Mouse (Mus musculus): ENCODE results near the gene Adh4. TPM values are rescaled to one million over a fixed set of nuclear protein-coding genes. Genes with fewer than 3 reads are reported as not detected.
"Not testable (repeated sequence)": the region's sequence is repeated elsewhere in the genome, so short reads cannot be mapped to it uniquely, and the experiment has no call there.

The Adh4 gene
- polyA plus RNA-seq (2016; fragmentation: Nextera tagmentation; extraction: Ambion mirVana), result not detected in 2 replicates

GRCm38 (mm10) chr3:138415121-138415690, at the start of gene Adh4:
Gene Adh4, plus strand, starts transcription at chr3:138415466.
- no peaks in the 10 kb centered on the region for H3K27me3 ChIP-seq (ENCODE audit: low read depth, poor library complexity, severe bottlenecking)
- no peaks in the 10 kb centered on the region for H3K4me1 ChIP-seq
- 84% methylated on average over 6 of the region's 6 CpGs for WGBS
- no peaks in the 10 kb centered on the region for H3K9me3 ChIP-seq (replicated peaks)
- no peaks in the 10 kb centered on the region for H3K36me3 ChIP-seq
- no peak for DNase-seq (ENCODE audit: low spot score)
- H3K27ac ChIP-seq, result no peak within 1 kb of the TSS
- no peak within 1 kb of the TSS for H3K4me3 ChIP-seq

- H3K4me1 ChIP-seq, result no peaks in the 10 kb centered on the region
- no peaks in the 10 kb centered on the region for H3K27me3 ChIP-seq (ENCODE audit: low read depth, poor library complexity, severe bottlenecking)
- H3K9me3 ChIP-seq (replicated peaks), result no peaks in the 10 kb centered on the region
- H3K4me3 ChIP-seq, result no peak overlapping the region
- H3K36me3 ChIP-seq, result no peaks in the 10 kb centered on the region
- H3K27ac ChIP-seq, result no peak overlapping the region
- WGBS, result 81% methylated on average over 2 of the region's 2 CpGs
- no peak for DNase-seq (ENCODE audit: low spot score)
These were observed 49.1 kb upstream of the Adh4 start for GRCm38 (mm10) chr3:138366181-138366580.

- Histone ChIP-seq H3K4me3 (no peak overlapping the region), H3K9me3 (replicated peaks) (no peaks in the 10 kb centered on the region), H3K36me3 (no peaks in the 10 kb centered on the region), H3K27ac (no peak overlapping the region), H3K27me3 (ENCODE audit: low read depth, poor library complexity, severe bottlenecking) (no peaks in the 10 kb centered on the region), H3K4me1 (no peaks in the 10 kb centered on the region)
- WGBS, result 87% methylated on average over 1 of the region's 1 CpGs
- DNase-seq (ENCODE audit: low spot score), result no peak
These were observed 45.7 kb upstream of the Adh4 start for GRCm38 (mm10) chr3:138369546-138369945.

GRCm38 (mm10) chr3:138370289-138370688, 45.0 kb upstream of the Adh4 start:
- H3K27ac ChIP-seq; H3K27me3 ChIP-seq (ENCODE audit: low read depth, poor library complexity, severe bottlenecking); H3K36me3 ChIP-seq; DNase-seq (ENCODE audit: low spot score); H3K4me1 ChIP-seq; H3K9me3 ChIP-seq (replicated peaks); H3K4me3 ChIP-seq: not testable (repeated sequence)
- WGBS, result 72% methylated on average over 4 of the region's 4 CpGs

GRCm38 (mm10) chr3:138373920-138374319, 41.3 kb upstream of the Adh4 start:
- Histone ChIP-seq H3K9me3 (replicated peaks) (no peaks in the 10 kb centered on the region), H3K27me3 (ENCODE audit: low read depth, poor library complexity, severe bottlenecking) (no peaks in the 10 kb centered on the region), H3K27ac (no peak overlapping the region), H3K36me3 (no peaks in the 10 kb centered on the region), H3K4me1 (no peaks in the 10 kb centered on the region), H3K4me3 (no peak overlapping the region)
- 84% methylated on average over 4 of the region's 4 CpGs for WGBS
- no peak for DNase-seq (ENCODE audit: low spot score)

- Histone ChIP-seq H3K4me1 (no peaks in the 10 kb centered on the region), H3K27ac (no peak overlapping the region), H3K27me3 (ENCODE audit: low read depth, poor library complexity, severe bottlenecking) (no peaks in the 10 kb centered on the region), H3K36me3 (no peaks in the 10 kb centered on the region), H3K4me3 (no peak overlapping the region), H3K9me3 (replicated peaks) (no peaks in the 10 kb centered on the region)
- no peak for DNase-seq (ENCODE audit: low spot score)
- WGBS, result 75% methylated on average over 2 of the region's 2 CpGs
These were observed 40.1 kb upstream of the Adh4 start for GRCm38 (mm10) chr3:138375148-138375547.

GRCm38 (mm10) chr3:138381133-138381532, 34.1 kb upstream of the Adh4 start:
- H3K27ac ChIP-seq, result no peak overlapping the region
- H3K4me3 ChIP-seq, result no peak overlapping the region
- peak; percentile 37 for DNase-seq (ENCODE audit: low spot score)
- no peaks in the 10 kb centered on the region for H3K36me3 ChIP-seq
- 18% methylated on average over 3 of the region's 3 CpGs for WGBS
- H3K27me3 ChIP-seq (ENCODE audit: low read depth, poor library complexity, severe bottlenecking), result no peaks in the 10 kb centered on the region
- peaks cover 5% of the 10 kb centered on the region; the same call in 1 of the 2 replicates for H3K4me1 ChIP-seq
- no peaks in the 10 kb centered on the region for H3K9me3 ChIP-seq (replicated peaks)

GRCm38 (mm10) chr3:138387155-138387554, 28.1 kb upstream of the Adh4 start:
- no peaks in the 10 kb centered on the region for H3K27me3 ChIP-seq (ENCODE audit: low read depth, poor library complexity, severe bottlenecking)
- no peak for DNase-seq (ENCODE audit: low spot score)
- no peaks in the 10 kb centered on the region for H3K36me3 ChIP-seq
- 92% methylated on average over 6 of the region's 6 CpGs for WGBS
- no peaks in the 10 kb centered on the region for H3K4me1 ChIP-seq
- H3K4me3 ChIP-seq, result no peak overlapping the region
- no peak overlapping the region for H3K27ac ChIP-seq
- no peaks in the 10 kb centered on the region for H3K9me3 ChIP-seq (replicated peaks)

GRCm38 (mm10) chr3:138404872-138405271, 10.4 kb upstream of the Adh4 start:
- no peaks in the 10 kb centered on the region for H3K9me3 ChIP-seq (replicated peaks)

GRCm38 (mm10) chr3:138405341-138405740, 9.9 kb upstream of the Adh4 start:
- WGBS, result 52% methylated on average over 3 of the region's 3 CpGs
- no peak overlapping the region for H3K27ac ChIP-seq
- no peaks in the 10 kb centered on the region for H3K4me1 ChIP-seq
- H3K9me3 ChIP-seq (replicated peaks), result no peaks in the 10 kb centered on the region
- no peaks in the 10 kb centered on the region for H3K27me3 ChIP-seq (ENCODE audit: low read depth, poor library complexity, severe bottlenecking)
- no peak for DNase-seq (ENCODE audit: low spot score)
- H3K36me3 ChIP-seq, result no peaks in the 10 kb centered on the region
- H3K4me3 ChIP-seq, result no peak overlapping the region

More at GRCm38 (mm10) chr3:138404872-138405271, 10.4 kb upstream of the Adh4 start:
- 88% methylated on average over 3 of the region's 3 CpGs for WGBS
- Histone ChIP-seq H3K4me1 (no peaks in the 10 kb centered on the region), H3K27ac (no peak overlapping the region), H3K27me3 (ENCODE audit: low read depth, poor library complexity, severe bottlenecking) (no peaks in the 10 kb centered on the region), H3K4me3 (no peak overlapping the region), H3K36me3 (no peaks in the 10 kb centered on the region)
- no peak for DNase-seq (ENCODE audit: low spot score)

- Histone ChIP-seq H3K36me3 (no peaks in the 10 kb centered on the region), H3K4me3 (no peak overlapping the region), H3K27ac (no peak overlapping the region), H3K9me3 (replicated peaks) (no peaks in the 10 kb centered on the region), H3K4me1 (no peaks in the 10 kb centered on the region), H3K27me3 (ENCODE audit: low read depth, poor library complexity, severe bottlenecking) (no peaks in the 10 kb centered on the region)
- DNase-seq (ENCODE audit: low spot score), result no peak
- WGBS, result 88% methylated on average over 7 of the region's 7 CpGs
These were observed 9.4 kb upstream of the Adh4 start for GRCm38 (mm10) chr3:138405840-138406239.

- no peaks in the 10 kb centered on the region for H3K36me3 ChIP-seq
- no peak for DNase-seq (ENCODE audit: low spot score)
- H3K27ac ChIP-seq, result no peak overlapping the region
- H3K9me3 ChIP-seq (replicated peaks), result no peaks in the 10 kb centered on the region
- H3K4me3 ChIP-seq, result no peak overlapping the region
- no peaks in the 10 kb centered on the region for H3K4me1 ChIP-seq
- no peaks in the 10 kb centered on the region for H3K27me3 ChIP-seq (ENCODE audit: low read depth, poor library complexity, severe bottlenecking)
- 93% methylated on average over 1 of the region's 1 CpGs for WGBS
These were observed 7.3 kb upstream of the Adh4 start for GRCm38 (mm10) chr3:138407920-138408319.

GRCm38 (mm10) chr3:138409585-138409984, 5.7 kb upstream of the Adh4 start:
- 78% methylated on average over 1 of the region's 1 CpGs for WGBS

GRCm38 (mm10) chr3:138410211-138410610, 5.1 kb upstream of the Adh4 start:
- no peak for DNase-seq (ENCODE audit: low spot score)
- Histone ChIP-seq H3K4me1 (no peaks in the 10 kb centered on the region), H3K27me3 (ENCODE audit: low read depth, poor library complexity, severe bottlenecking) (no peaks in the 10 kb centered on the region), H3K27ac (no peak overlapping the region), H3K4me3 (no peak overlapping the region), H3K36me3 (no peaks in the 10 kb centered on the region), H3K9me3 (replicated peaks) (no peaks in the 10 kb centered on the region)
- WGBS, result 85% methylated on average over 3 of the region's 3 CpGs

More at GRCm38 (mm10) chr3:138409585-138409984, 5.7 kb upstream of the Adh4 start:
- Histone ChIP-seq H3K27me3 (ENCODE audit: low read depth, poor library complexity, severe bottlenecking) (no peaks in the 10 kb centered on the region), H3K9me3 (replicated peaks) (no peaks in the 10 kb centered on the region), H3K4me3 (no peak overlapping the region), H3K4me1 (no peaks in the 10 kb centered on the region), H3K36me3 (no peaks in the 10 kb centered on the region), H3K27ac (no peak overlapping the region)
- no peak for DNase-seq (ENCODE audit: low spot score)

All from limb, embryonic 10.5 days (tissue).